Mouse (Mus musculus) liver, embryonic 14.5 days (tissue): ENCODE data around the gene Tshb.

ENCODE experiments used
- CTCF ChIP-seq: IDR thresholded peaks from 2 replicates; pipeline ENCODE4 v1.5.1; 2016; ENCODE audit warnings: antibody characterized with exemption, low read depth, control low read depth
- EP300 ChIP-seq: IDR thresholded peaks from 2 replicates; pipeline ENCODE4 v1.6.1; 2016; ENCODE audit warnings: antibody characterized with exemption, low read depth

GRCm38 (mm10) chr3:102742725-102743124 lies 39.8 kb downstream of the Tshb start:
- TF ChIP-seq CTCF (no peak), EP300 (no peak)
